Mouse (Mus musculus) G1E (cell line): ENCODE measurements around the gene Dennd1c.

ENCODE experiments used
- CTCF ChIP-seq: IDR thresholded peaks from 2 replicates; pipeline ENCODE4 v1.5.1; 2012; ENCODE audit warnings: low read depth, low read length, inconsistent platforms, mixed read lengths
- GATA1 ChIP-seq: IDR thresholded peaks from 2 replicates; pipeline ENCODE4 v1.6.1; 2012; ENCODE audit warnings: borderline replicate concordance, low read length, inconsistent platforms, mixed read lengths
- GATA2 ChIP-seq: IDR thresholded peaks from 2 replicates; pipeline ENCODE4 v1.6.1; 2012; ENCODE audit warnings: low read depth, low read length, inconsistent platforms, borderline replicate concordance
- POLR2AphosphoS5 ChIP-seq: IDR thresholded peaks from 2 replicates; pipeline ENCODE4 v1.6.1; 2012; ENCODE audit warnings: low read depth, low read length, inconsistent platforms; ENCODE audit not compliant: insufficient replicate concordance
- TAL1 ChIP-seq: conservative IDR thresholded peaks from 2 replicates; pipeline ENCODE4 v1.6.1; 2012; ENCODE audit warnings: low read depth, low read length, inconsistent platforms, mixed read lengths

DNA sequence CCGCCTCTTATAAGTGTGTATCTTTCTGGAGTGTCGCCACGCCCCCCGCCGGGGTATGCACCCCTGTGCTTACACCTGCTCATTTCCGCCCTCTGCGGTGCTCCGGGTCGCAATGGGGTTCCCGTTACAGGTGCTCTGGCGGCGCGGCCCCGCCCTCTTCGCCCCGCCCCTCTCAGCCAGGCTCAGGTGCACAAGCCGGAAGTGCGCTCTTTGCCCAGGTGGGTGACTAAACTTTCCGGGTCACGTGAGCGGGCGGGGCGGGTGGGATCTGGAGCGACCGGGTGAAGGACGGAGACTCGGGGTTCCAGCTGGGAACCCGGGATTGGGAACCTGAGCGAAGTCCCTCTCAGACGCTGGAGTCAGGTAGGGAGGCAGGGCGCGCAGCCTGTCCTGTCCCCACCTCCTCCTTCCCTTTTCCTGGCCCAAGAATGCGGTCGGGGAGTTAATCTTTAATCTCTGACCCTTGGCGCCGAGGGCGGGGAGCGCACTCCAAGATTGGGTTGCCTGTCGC lies 16.2 kb downstream of the Dennd1c start:
- TF ChIP-seq CTCF (no peak), POLR2AphosphoS5 (no peak), GATA1 (no peak), GATA2 (no peak), TAL1 (no peak)
